Mouse (Mus musculus) neural tube, embryonic 15.5 days (tissue): ENCODE measurements around the gene Ankrd9. TPM values are rescaled to one million over a fixed set of nuclear protein-coding genes. Genes with fewer than 3 reads are reported as not detected.

Source experiments
- polyA plus RNA-seq: library from polyadenylated mRNA; unstranded; fragments of >200 nt; fragmentation: Nextera tagmentation; extraction: Ambion mirVana; gene quantifications from 2 replicates; pipeline ENCODE4 v1.2.1, GENCODE M21; 2015

The Ankrd9 gene
- polyA plus RNA-seq, 1 experiment from 2014 or later, result 12.6 TPM

Other genes starting within 250 kb of the Ankrd9 start
- 23.2 and 24.2 TPM in 2 replicates for gene Wdr20, start 241.1 kb downstream of the Ankrd9 start, polyA plus RNA-seq
- 10.8 and 12.3 TPM in 2 replicates for gene Mok, start 138.1 kb downstream of the Ankrd9 start, polyA plus RNA-seq
- 5.0 and 5.1 TPM in 2 replicates for gene Zfp839, start 128.8 kb downstream of the Ankrd9 start, polyA plus RNA-seq
- gene Cinp, start 89.9 kb downstream of the Ankrd9 start, polyA plus RNA-seq, result 87.6 and 88.5 TPM in 2 replicates
- gene Tecpr2, start 89.8 kb downstream of the Ankrd9 start, polyA plus RNA-seq, result 6.2 TPM in 2 replicates
- gene Rcor1, start 60.3 kb upstream of the Ankrd9 start, polyA plus RNA-seq, result 4.5 and 6.0 TPM in 2 replicates
- 16.9 and 19.0 TPM in 2 replicates for gene Traf3, start 187.3 kb upstream of the Ankrd9 start, polyA plus RNA-seq
- gene 4930595D18Rik, start 205.5 kb upstream of the Ankrd9 start, polyA plus RNA-seq, result not detected in 2 replicates